Mouse (Mus musculus) c-Kit-positive CD71-positive TER-119-positive erythroid progenitor cells, embryonic 14.5 days (primary cell): Measurements from ENCODE around the gene 1110017D15Rik.
A peak's percentile ranks its signal among the peaks of the same experiment; 100 is the strongest.
"Not testable (repeated sequence)": the region's sequence is repeated elsewhere in the genome, so short reads cannot be mapped to it uniquely, and the experiment has no call there.

ENCODE experiments used
- DNase-seq: peaks from one replicate; pipeline ENCODE4 v3.0.0-alpha.2; 2013; ENCODE audit warnings: low spot score

Gene 1110017D15Rik

DNA sequence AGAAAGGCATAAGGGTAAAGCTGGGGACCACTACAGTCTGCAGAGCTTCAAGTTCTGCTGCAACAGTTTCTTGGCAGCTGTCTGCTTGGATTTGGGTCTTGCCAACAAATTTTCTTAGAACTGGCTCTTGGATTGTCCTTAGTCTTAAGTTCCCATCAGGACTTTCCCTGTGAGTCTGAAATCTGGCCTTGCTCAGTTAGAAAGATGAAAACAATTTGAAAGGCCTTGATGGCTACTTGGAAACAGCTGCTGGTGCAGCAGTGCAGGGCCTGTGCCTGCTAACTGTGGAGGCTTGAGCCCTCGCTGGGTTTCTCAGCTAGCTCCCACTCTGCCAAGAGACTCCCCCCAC is 37.7 kb downstream of the 1110017D15Rik start:
- DNase-seq = no peak

DNA sequence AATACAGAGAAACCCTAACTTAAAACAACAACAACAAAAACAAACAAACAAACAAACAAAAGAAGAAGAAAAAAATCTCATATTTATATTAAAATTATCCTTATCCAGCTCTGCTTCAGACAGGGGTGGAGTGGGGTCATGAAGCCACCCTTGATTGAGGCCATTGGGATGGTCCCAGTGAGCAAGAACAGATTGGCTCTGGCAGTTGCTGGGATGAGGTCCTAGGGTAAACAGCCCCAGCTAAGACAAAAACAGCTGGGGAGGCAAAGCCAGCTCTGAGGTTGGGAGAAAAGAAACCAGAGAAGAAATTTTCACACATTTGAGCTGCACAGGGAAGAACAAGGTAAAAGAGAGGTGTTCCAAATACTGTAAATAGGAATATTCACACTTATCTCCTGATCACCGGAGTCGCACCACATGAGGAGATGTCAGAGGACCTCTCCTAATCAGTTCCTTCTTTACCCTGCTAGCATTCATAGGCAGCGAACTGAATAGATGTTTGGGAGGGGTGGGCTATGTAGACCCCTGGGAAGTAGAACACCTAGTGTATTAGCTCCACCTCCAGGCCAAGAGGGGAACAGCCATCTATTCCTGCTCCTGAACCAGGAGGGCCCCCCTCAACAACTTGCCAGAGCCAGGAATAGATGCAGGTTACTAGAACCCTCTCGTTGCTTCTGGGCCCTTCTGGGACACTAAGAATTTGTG is 38.2 kb downstream of the 1110017D15Rik start:
- DNase-seq = no peak

DNA sequence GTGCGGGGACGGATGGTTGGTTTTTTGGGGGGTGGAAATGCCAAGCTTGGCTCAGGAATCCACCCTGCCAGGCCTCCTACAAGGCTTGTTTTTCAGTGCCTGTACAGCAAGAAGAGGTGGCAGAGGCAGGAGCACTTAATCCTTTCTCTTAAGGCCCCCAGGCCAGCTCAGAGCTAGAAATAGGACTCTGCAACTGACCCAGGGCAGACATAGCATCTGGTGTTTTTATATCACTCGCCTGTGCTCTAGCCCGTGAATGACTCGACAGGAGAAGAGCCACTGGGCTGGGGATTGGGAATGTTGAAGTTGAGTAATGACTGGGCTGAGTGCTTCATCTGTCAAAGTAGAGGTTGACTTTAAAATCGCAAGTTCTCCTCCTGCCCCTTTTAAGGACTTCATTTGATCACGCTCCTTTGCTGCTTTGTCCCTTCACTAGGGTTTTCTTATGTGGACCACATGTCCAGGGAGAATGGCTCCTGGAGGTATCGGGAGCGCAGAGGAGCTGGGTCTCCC is 39.4 kb downstream of the 1110017D15Rik start:
- DNase-seq = no peak

DNA sequence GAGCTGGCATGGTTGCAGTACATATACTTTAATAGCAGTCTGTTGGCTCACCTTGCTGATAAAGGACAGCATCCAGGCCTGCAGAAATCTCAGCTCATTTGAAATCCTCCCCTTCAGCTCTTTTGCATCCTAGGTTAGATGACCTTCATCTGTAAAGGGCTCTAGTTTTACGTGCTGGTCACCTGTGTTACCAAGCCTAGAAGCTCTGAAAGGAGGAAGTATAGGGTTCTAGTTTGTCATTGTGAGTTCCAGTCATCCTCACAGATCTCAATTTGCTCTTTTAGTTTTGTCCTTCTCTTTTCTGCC is 45.8 kb downstream of the 1110017D15Rik start:
- no peak for DNase-seq

DNA sequence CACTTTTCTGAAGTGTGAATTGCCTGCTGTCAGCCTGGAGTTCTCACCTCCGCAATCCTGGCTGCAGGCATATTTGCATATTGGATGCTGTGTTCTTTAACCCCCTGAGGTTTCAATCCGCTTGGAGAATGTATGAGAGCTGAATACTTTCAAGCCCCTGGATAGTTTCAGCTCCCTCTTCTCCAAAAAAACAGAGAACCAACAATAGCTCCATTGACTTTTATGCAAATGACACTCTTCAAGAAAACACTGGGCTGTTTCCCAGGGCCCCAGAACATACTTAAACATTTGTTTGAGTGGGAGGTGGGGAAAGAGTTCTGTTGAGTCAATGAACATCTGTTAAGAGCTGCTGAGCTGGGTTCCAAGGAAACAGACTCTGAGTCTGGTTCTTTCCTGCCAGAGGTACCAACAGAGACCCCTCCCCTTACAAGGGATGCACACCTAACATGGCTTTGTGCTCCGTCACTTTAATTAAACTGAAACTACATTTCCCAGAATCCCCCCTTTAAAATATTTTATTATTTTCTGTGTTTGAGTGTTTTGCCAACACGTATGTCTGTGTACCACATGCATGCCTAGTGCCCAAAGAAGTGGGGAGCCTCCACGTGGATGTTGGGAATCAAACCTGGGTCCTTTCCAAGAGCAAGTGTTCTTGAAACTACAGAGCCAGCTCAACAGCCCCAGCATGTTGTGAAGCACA is 46.3 kb downstream of the 1110017D15Rik start:
- no peak for DNase-seq

DNA sequence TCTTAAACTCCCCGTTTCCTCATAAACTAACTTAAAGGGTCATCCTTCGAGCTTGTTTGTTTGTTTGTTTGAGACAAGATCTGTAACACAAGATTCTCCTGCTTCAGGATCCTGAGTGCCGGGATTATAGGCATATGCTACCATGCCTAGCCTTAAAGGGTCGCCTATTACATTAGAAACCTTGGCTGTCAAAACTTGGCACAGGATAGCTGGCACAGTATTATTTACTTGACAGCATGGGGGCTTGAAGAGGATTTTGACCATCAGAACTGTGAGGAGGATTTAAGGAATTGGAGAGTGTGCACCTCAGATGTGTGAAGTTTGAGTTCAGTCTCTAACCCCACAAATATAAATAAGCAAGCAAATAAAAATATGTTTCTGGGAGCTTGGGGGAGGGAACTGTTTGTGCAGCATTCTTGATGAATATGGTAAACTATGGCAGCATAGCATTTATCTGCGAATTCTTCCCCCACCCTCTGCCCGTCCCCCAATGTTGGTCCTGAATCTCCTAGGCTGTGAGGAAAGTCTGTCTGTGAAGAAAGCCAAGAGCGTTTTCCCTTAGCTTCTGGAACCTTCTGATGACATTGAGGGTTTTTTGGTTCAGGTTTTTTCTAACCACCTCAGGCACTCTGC is 47.0 kb downstream of the 1110017D15Rik start:
- no peak for DNase-seq

DNA sequence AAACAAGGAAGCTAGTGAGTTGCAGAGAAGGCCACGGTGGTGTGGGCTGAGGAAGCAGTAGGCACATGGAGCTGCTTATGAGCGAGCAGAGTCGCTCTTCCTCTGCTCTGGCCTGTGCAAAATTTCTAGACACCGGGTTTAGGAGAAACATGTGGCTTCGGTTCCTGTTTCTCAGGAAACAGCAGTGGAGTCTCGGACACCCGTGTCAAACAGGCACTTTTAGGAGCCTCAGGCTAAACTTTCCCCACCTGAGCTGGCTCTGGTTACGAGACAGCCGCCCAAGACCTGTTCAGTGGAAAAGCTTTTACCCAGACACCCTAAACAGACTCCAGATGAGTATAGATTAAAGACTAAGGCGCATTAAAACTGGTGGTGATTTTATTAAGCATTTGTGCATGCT is 47.9 kb downstream of the 1110017D15Rik start:
- DNase-seq = no peak

DNA sequence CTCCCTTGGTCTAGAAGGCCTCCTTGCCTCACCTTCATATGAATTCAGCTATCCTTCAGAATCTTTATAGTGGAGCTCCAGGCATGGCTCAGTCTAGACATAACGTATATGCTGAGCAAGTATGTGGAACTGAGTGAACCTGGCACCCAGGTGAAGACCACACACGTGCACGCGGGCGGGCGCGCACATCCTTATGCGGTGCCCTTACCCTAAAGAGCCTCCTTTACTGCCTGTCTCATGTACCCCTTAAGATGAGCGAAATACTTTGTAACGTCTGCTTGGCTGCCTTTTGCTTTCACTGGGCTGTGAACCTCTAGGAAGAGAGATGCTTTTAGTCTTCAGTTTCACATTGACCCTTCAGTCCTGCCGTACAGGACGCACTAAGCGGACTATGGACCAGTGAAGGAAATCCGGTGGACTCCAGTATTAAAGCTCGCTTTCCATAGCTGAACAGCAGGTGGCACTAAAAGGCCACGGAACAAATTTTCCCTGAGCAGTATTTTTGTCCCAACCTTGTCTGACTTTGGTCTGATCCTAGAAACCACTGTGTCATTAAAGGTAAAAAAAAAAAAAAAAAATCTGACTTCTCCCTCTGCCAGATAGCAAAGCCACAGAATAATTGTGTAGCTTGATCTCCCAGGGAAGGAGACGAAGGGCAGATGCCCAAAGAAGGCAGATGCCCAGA is 48.6 kb downstream of the 1110017D15Rik start:
- peak; percentile 44 for DNase-seq

DNA sequence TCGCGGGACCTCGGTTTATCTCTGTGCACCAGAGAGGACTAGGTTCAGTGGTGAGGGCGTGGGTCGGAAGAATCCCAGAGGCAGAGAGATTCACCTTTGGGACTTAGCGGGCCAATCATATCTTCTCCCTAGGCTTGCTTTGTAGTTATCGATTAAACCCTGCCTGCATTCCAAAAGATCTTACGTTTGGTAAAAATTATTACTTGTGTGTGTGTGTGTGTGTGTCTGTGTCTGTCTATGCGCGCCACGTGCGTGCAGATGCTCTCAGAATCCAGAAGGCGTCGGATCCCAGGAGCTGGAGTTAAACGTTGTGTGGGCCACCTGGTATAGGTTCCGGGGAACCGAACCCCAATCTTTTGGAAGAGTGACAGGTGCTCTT is 51.9 kb downstream of the 1110017D15Rik start:
- no peak for DNase-seq

DNA sequence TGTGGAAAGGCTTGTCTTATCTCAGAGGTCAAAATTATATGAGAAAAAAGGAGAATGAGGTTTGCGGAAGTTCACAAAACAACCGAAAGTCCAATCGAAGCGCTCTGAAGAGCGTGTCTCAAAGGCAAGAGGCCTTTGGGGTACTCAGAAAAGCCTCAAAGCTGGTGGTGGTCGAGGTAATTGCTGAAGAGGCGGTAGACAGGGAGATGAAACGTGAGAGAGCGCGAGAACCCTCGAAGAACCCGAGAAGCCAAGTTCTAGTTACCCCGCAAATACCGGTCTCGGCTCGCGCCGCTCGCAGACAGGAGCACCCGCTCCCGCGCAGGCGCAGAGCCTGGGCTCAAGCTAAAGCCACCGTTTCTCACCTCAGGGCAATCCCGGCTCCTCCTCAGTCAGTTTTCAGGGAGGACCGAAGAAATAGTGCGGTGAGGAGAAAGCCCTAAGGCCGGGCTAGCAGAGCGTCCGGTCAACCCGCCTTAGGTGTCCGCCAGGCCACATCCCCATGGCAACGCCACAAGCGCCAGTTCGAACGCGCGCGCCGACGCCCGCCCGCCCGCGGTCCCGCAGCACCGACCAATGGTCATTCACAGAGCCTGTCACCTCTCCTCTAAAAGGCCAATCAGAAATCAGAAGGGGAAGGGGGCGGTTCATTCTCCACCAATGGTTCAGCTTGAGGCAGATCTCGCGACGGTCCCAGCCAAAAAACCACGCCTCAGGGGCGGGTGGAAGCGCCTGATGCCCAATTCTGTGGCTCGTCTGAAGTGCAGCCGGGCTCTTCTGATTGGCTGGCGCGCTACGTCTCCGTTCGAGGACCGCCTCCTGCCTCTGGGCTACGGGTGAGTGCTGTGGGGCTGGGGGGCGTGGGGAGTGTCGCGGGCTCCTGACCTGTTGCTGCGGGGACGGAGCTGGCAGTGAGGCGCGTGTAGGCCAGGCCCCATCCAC is 52.5 kb downstream of the 1110017D15Rik start, which contains the start of the genes Kif24 and Nudt2:
Gene Kif24 (minus strand): TSS at position 543 of the 942 bp plus-strand sequence.
Gene Nudt2 (plus strand): TSS at position 807 of the 942 bp plus-strand sequence.
- peak; percentile 100 for DNase-seq

DNA sequence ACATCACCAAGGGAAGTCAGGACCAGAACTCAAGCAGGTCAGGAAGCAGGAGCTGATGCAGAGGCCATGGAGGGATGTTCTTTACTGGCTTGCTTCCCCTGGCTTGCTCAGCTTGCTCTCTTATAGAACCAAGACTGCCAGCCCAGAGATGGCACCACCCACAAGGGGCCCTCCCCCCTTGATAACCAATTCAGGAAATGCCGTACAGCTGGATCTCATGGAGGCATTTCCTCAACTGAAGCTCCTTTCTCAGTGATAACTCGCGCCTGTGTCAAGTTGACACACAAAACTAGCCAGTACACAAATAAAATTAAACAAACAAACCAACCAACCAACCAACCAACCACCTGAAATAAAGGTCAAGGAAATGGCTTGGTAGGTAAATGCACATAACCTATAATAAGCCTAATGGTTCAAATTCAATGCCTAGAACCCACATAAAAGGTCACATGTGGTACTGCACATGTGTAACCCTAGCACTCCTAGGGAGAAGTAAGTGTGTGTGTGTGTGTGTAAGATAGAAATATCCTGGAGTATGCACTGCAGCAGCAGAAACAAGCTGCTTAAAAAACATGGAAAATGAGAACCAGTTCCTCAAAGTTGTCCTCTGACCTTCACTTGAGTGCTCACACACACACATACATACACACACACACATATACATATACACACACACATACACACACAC is 53.9 kb downstream of the 1110017D15Rik start:
- DNase-seq = not testable (repeated sequence)

DNA sequence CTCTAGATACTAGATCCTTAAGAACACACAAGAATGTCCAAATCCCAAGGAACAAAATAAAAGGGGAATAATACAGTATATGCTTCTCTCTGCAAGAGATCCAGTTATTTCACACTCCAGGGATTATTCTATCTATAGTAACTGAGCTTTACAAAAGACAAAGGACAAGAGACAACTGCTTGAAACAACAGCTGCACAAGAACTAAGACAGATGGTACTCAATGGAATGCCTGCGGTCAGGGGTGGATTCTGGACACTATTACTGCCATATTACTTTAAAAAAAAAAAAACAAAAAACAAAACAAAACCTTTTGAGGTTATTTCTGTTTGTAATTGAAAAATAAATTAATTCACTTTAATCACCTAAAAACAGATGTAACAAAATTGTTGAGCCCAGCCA is 56.4 kb downstream of the 1110017D15Rik start:
- DNase-seq = no peak
